Mouse (Mus musculus): ENCODE data around the gene Map3k13.

DNA sequence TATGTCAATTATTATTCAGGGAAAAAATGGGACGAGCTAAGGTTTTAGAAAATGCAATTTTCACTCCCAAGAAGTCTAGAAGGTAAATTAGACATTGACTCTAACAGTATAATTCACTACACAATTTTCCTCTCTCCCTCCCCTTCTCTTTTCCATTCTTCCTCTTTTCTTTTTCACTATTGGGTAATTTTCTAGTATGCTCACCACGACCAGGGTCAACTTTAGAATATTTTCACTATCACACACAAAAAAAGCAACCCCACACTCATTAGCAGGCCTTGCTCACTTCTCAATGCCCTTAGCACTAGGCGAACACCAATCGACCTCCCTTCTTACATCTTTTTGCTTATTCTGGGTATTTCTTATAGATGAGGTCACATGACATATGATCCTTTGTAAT, 54.7 kb downstream of the Map3k13 start:
- TF ChIP-seq CTCF (IDR thresholded peaks at IDR 0.05 in 2 of 3, conservative IDR thresholded peaks at IDR 0.05 in 1 of 3; ENCODE audit: control insufficient read depth in 1 of 3, insufficient read depth in 1 of 3, low read depth in 2 of 3, low read length in 3 of 3, poor library complexity in 1 of 3, severe bottlenecking in 1 of 3) (no peak), MXI1 (IDR thresholded peaks at IDR 0.05; ENCODE audit: low read depth, low read length) (no peak), EP300 (IDR thresholded peaks at IDR 0.05; ENCODE audit: low read depth in 1 of 2, low read length in 2 of 2) (no peak), GATA1 (IDR thresholded peaks at IDR 0.05; ENCODE audit: low read depth, low read length) (no peak), NRF1 (IDR thresholded peaks at IDR 0.05; ENCODE audit: insufficient read depth, low read depth, low read length, poor library complexity, severe bottlenecking) (no peak), CHD1 (IDR thresholded peaks at IDR 0.05; ENCODE audit: low read depth, low read length) (no peak), ZNF384 (IDR thresholded peaks at IDR 0.05; ENCODE audit: low read depth, low read length) (no peak), RCOR1 (IDR thresholded peaks at IDR 0.05; ENCODE audit: low read depth, low read length) (no peak), ZMIZ1 (IDR thresholded peaks at IDR 0.05; ENCODE audit: low read depth, low read length) (no peak), SIN3A (IDR thresholded peaks at IDR 0.05; ENCODE audit: low read length) (no peak), ZC3H11A (IDR thresholded peaks at IDR 0.05; ENCODE audit: low read depth, low read length) (no peak)

All from MEL (cell line).